9 mouse cellular contexts compared by ENCODE assay signal in the genomic region with DNA sequence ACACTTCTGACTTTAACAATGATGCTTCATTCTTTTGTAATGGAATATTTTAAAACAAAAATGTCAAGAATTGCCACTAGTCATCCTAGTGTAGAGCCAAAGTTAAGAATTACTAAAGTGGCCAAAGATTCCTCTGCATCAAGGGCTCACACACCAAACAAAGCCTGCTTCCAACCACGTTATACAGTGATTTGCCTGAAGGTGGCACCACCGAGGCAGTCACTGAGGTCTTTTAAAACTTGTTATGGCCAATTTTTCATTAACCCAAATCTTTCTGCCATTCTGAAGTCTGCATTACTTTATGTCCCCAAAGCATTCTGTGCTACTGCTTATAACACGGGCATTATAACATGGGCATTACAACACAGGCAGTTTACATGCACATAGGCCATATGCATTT. TPM values are rescaled to one million over a fixed set of nuclear protein-coding genes. Genes with fewer than 3 reads are reported as not detected.
A peak's percentile ranks its signal among the peaks of the same experiment; 100 is the strongest.
DNase-seq lines count a peak whose midpoint lies in the region; ATAC-seq lines count a peak whose summit lies in the region.
"Had no signal": no experiment of that assay in that cellular context is flagged by ENCODE, and none has a peak within 500 bp of the region (broad histone marks: within the 10 kb centered on the region; RNA-seq: fewer than 3 reads in every experiment).

No protein-coding gene starts in this region.

- intact Hi-C loops in left cerebral cortex, postnatal 4 days (cut with DNase I) = no loop called here

- H3K36me3 ChIP-seq in kidney, embryonic 14.5 days (ENCODE audit: control insufficient read depth, insufficient read depth, low read length) = no peaks in the 10 kb centered on the region

- no peak overlapping the region for H3K9ac ChIP-seq in kidney, embryonic 14.5 days (ENCODE audit: low read depth, low read length)

- no peak overlapping the region for H3K4me2 ChIP-seq in kidney, embryonic 14.5 days (replicated peaks; ENCODE audit: low read depth, low read length)

- peak; percentile 58 for DNase-seq in CD4-positive, CD25-positive, alpha-beta regulatory T cell, adult 2 months (ENCODE audit: low read depth, low spot score)
- peak; percentile 69 for DNase-seq in kidney, adult 18-20 months
- peak; percentile 77 for DNase-seq in adipocyte (ENCODE audit: low spot score)
- DNase-seq in kidney, postnatal 14 days = peak; percentile 66
- DNase-seq in naive thymus-derived CD4-positive, alpha-beta T cell, adult 2 months (ENCODE audit: low read depth) = peak; percentile 52
- DNase-seq in left cerebral cortex, postnatal 4 days = no peak

- H3K27ac ChIP-seq in kidney, embryonic 14.5 days (ENCODE audit: low read depth, low read length) = no peak overlapping the region

- peaks cover 2% of the 10 kb centered on the region; the same call in 1 of the 2 replicates for H3K4me1 ChIP-seq in kidney, embryonic 14.5 days (ENCODE audit: control insufficient read depth, insufficient read depth, low read length)

- no peak overlapping the region for H3K4me3 ChIP-seq in kidney, embryonic 14.5 days (ENCODE audit: low read length)
- H3K4me3 ChIP-seq: megakaryocyte, embryonic 14.5 days had no signal

- H3K9me3 ChIP-seq in kidney, embryonic 14.5 days (ENCODE audit: control insufficient read depth, low read length) = no peaks in the 10 kb centered on the region
- H3K9me3 ChIP-seq: megakaryocyte, embryonic 14.5 days had no signal

- H3K27me3 ChIP-seq in kidney, embryonic 14.5 days (ENCODE audit: control insufficient read depth, insufficient read depth, low read length) = no peaks in the 10 kb centered on the region

- no peak for ATAC-seq in CD4-positive, CD25-positive, alpha-beta regulatory T cell, adult 4 months
- no peak for ATAC-seq in kidney, embryonic 14.5 days (ENCODE audit: low FRiP score, low TSS enrichment)

- 52% methylated on average over 3 of the region's 3 CpGs for WGBS in kidney, embryonic 14.5 days

RNA-seq across cellular contexts. Expression of a gene that starts 27.3 kb away (rescaled TPM):
- polyA plus RNA-seq in CD4-positive, CD25-positive, alpha-beta regulatory T cell, adult 4 months (2017; shearing (Covaris generic)) = 1 to 10 TPM; 1.4 to 2.5 TPM
- polyA plus RNA-seq in kidney, embryonic 14.5 days (2014; fragmentation: Nextera tagmentation; extraction: Ambion mirVana) = 1.5 and 1.7 TPM in 2 replicates
- total RNA-seq in left cerebral cortex, postnatal 4 days (2021) = 10 to 100 TPM; 24.6 to 26.3 TPM
